Mouse (Mus musculus) layer of hippocampus, adult 11-12 months (tissue): Measurements from ENCODE around the gene Abca8b.
"Not testable (repeated sequence)": the region's sequence is repeated elsewhere in the genome, so short reads cannot be mapped to it uniquely, and the experiment has no call there.

Experiments
- DNase-seq: peaks from one replicate; pipeline ENCODE4 v3.0.0; 2022; ENCODE audit warnings: low spot score

The Abca8b gene

DNA sequence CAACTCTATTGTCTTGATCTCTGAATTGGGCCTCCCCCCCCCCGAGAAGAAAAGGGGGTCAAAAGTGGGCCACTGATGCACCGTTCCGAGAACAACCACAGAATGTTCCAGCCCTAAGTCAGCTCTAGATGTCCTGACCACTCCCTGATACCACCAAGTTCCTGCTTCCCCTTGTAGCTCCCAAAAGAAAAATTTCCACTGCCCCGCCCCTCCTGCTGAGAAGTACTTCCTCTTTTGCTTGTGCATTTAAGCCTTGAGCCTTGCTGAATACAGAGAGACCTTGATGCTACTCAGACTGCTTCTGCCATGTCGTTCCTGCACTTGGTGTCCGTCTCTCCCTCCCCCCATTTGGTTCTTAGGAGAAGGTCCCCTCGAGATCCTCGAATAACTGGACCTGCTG lies 82.5 kb downstream of the Abca8b start:
- not testable (repeated sequence) for DNase-seq

- not testable (repeated sequence) for DNase-seq
Observed at GRCm38 (mm10) chr11:109912118-109912517, 83.5 kb downstream of the Abca8b start.

GRCm38 (mm10) chr11:109909801-109910200 lies 85.8 kb downstream of the Abca8b start:
- no peak for DNase-seq

DNA sequence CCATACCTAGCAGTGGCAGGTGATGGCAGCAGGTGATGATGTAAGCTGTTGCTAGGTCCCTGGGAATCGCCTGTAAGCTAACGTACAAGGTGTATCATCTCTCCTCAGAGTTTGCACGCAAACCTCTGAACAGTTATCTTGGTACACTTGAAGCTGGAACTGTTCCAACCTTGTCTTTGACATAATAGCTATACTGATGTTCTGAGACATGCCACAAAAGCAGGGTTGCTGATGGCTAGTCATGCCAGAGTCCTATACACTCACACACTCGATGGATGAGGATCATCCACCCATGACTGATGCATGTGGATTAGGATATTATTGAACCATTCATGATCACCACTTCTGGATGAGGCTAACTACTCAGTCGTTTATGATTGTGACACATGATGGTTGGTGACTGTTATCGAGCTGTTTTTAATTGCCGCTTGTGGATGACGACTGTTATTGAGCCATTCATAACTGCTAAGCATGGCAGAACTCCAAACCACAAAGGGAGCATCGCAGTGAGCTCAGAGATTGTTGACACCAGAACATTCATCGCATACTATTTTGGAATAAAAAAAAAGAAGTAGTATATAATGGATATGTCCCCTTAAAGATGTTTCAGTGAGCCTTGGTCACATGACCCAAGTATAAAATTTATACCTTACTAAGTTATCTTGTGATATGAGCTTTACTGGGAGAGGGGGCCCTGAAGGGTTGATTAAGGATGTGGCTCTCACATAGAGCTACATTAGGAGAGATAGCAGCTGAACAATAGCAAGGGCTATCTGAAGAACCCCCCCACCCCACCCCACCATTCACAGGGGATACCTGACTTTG lies 87.2 kb downstream of the Abca8b start:
- no peak for DNase-seq

DNA sequence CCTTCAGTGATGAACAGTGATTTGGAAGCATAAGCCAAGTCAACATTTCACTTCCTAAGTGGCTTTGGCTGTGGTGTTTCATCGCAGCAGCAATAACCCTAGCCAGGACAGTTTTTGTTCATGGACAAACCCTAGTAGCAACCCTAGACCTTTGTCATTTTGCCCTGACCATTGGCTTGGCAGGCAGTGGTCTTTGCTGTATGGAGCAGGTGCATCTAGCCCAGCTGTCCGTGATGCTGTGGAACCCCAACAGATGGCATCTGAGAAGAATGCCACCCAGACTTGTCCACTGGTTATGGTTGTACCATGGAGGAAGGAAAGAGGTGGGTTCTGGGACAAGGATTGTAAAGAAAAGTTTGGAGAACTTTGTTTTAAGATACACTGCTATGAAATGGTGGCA lies 88.1 kb downstream of the Abca8b start:
- no peak for DNase-seq

DNA sequence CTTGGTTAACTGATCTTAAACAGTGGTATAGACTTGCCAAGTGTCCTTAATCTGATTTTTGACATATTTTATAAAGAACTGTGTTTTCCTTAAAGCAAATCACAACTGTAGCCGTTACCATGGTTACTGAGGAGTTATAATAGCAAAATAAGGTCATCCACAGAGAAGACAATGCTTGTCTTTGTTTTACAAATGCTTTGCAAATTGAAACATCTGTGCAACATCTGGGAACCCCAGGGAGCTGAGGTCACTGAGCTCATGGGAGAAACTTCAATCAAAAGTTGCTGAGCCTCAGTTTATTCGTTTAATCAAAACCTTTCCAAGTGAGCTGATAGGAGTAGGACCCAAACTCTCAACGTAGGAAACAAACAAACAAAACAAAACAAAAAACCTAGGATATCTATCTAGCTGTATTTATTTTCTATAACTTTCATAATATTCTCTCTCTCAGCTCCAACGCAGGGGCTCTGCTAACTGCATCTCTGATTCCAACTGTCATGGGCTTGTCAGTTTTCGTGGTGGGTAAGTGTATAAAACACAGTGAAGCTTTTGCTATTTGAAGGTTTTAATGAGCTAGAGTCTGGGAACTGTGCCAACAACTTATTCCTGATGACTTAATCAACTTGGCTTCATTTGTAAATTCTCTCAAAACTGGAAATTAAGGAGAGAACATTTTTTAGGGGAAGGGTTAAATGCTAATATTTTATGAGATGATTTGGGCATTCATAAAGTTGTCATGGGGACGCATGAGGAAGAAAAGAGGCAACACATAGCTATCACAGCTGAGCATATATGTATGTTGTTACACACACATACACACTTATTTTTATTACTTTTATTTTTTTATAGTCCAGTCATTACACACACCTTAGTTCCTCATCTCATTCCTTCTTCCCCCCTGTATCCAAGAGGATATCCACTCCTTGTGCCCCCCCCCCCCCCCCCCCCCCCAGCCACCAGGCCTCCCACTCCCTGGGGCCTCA lies 92.7 kb downstream of the Abca8b start:
- peak; percentile 24 for DNase-seq

DNA sequence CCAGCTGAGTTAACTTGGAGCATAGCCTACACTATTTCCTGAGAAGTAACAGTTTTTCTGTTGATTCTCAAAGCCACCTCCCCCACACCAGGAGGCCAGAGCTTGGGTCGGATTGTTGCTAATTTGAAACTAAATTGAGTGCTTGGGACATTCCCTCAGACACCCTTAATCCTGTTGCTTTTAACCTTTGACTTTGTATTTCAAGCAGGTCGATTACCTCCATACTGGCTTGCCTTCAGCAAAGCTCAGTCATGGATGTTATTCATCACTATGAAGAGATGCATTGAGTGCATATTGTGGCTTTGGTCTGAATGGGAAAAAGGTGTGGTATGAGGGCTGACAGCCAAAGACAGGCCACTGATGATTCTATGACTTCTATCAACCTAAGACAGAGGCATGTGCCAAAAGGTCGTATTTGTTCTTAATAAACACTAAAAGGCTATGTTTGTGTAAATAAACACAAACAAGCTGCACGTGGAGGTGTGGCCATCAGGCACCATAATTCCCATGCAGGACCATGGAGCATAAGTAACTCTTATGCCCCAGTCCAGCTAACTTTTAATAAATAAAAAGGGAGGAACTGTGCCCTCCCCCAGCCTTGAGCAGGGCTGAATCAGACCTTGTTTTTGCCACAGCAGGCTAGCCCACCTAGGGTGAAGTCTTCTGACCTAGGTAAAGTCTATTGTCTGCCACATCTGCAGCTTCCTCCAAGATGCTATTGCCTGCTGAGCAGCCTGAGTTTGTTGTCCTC lies 95.0 kb downstream of the Abca8b start:
- no peak for DNase-seq

DNA sequence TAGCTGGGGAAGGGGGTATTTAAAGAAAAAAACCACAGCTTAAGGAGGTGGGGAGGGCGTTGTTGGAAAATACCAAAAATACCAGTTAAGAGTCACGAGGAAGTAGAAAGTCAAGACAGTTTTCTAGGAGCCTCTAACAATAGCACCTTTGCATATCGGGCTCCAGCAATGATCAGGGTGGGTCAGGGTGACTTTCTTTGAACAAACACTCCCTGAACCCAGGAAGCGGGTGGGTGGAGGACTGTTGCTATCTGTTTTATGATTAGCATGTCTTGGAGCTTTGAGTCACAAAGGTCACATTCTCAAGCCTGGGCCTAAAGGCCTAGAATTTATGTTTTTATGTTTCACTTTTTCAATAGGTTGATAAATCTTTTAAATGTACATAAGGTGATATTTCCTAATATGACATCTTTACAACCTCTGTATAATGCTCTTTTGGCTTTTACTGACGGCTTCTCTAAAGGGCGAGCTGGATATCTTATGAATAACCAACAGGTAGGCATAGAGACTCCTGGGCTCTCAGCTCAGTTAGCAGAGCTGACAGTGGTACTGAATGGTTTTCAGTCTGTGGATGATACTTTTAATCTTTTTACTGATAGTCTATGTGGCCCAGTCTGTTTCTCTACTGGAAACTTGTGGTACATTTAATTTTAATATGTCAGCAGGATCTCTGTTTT lies 96.7 kb downstream of the Abca8b start:
- no peak for DNase-seq

GRCm38 (mm10) chr11:109895952-109896530 lies 99.6 kb downstream of the Abca8b start:
- no peak for DNase-seq

GRCm38 (mm10) chr11:109895496-109895895 lies 100.1 kb downstream of the Abca8b start:
- DNase-seq: no peak

- DNase-seq: no peak
Observed at GRCm38 (mm10) chr11:109893894-109894804, 101.5 kb downstream of the Abca8b start.

DNA sequence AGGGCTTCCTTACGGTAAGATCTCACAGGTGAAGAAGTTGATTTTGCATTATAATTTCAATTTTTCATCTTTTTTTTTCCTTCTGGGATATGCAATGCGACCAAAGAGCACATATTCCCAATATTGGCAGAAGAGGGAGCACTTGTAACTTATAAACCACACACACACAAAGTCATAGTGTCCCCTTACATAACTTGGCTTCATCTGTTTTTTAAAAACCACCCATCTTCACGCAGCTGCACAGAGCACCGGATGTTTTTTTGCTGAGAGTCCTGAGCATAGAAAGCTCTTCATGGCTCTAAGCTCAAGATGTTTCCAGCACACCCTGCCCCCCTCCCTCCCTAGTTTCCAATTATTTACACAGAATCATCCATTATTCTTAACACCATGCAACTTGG lies 103.7 kb downstream of the Abca8b start:
- peak; percentile 27 for DNase-seq

DNA sequence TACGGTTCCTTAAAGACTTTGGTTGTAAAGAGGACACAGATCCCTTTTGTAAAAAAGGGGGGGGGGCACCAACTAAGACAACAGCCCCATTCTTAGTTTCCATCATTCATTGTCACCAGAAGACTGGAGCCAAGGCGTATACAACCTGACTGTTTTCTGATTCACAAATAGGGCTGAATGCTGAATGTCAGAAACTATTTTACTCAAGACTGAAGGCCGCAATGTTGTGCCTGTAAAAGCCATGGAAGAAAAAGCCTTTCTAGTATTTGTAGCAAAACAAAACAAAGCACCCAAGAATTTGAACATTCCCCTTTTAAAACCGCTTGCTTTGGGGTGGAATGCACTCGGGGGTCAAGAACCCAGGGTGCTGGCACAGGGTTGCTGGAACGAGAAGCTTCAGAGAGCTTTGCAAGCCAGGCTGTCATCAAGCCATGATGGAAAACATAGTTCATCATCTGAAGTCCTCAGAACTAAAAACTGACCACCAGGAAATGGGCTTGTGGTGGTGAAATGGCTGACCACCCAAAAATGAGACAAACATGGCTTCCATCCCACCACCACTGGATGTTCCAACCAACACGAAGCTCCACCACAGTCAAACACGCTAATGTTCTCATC lies 104.2 kb downstream of the Abca8b start:
- DNase-seq: no peak

- no peak for DNase-seq
Observed at GRCm38 (mm10) chr11:109889595-109889994, 106.0 kb downstream of the Abca8b start.

- no peak for DNase-seq
Observed at GRCm38 (mm10) chr11:109886757-109887156, 108.9 kb downstream of the Abca8b start.

GRCm38 (mm10) chr11:109885521-109885920 lies 110.1 kb downstream of the Abca8b start:
- DNase-seq: no peak

DNA sequence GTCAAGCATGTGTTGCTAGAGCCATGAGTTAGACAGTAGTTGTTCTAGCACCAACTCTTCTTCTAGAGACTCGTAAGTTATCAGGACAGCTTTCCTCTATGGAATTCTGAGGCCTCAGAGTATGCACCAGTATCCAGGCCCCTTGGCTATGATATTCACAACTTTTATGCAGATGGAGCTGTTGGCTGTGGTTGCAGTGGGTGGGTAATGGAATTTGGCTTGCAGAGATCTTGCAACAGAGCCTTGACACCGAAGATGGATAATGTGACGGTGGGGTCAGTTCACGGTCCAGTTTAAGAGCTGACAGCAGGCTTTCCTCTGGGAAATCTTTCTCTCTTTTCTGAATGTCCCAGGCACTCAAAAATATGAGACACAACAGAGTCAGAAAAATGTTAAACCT lies 110.8 kb downstream of the Abca8b start:
- DNase-seq: no peak

DNA sequence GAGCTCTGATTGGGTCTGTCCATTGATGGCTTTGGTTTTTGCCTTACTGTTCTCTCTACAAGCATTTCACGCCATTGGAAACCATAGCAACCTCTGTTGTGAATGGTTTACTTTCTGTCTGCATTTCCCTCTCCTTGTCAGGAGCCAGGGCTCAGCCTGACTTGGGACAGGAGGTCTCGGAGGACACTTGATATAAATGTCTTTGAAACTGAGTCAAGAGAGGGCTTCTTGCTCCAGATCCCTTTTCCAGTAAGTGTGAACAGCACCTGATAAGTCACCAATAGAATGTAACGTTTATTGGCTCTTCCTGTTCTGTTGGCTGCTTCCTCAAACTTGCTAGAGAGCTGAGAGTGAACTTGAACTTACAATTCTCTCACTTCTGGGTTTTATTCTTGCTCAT lies 111.5 kb downstream of the Abca8b start:
- no peak for DNase-seq
